Mouse (Mus musculus) CH12.LX (cell line): ENCODE data around the gene Slc25a28. TPM values are rescaled to one million over a fixed set of nuclear protein-coding genes. Genes with fewer than 3 reads are reported as not detected.

Experiments
- DNase-seq: peaks from one replicate; pipeline ENCODE4 v3.0.0-alpha.2; 2013; ENCODE audit errors: extremely low read depth
- H3K27ac ChIP-seq: 2 replicates; pipeline ENCODE4 v1.5.1; 2012; ENCODE audit warnings: low read depth, mild to moderate bottlenecking, control low read depth, moderate library complexity; ENCODE audit not compliant: insufficient read depth
- H3K27me3 ChIP-seq: replicated peaks from 2 replicates; pipeline ENCODE3; 2012; ENCODE audit warnings: inconsistent platforms
- H3K36me3 ChIP-seq, 2 experiments: replicated peaks in 1 of 2; 2 replicates each; pipeline versions ENCODE3 to v1.6.1; 2012; ENCODE audit warnings: inconsistent platforms in 1 of 2, low read length in 1 of 2, mild to moderate bottlenecking in 1 of 2, mixed read lengths in 1 of 2, moderate library complexity in 1 of 2; ENCODE audit not compliant: control insufficient read depth in 1 of 2, insufficient read depth in 1 of 2
- H3K4me1 ChIP-seq, 2 experiments: 2 replicates each; pipeline ENCODE4 v1.6.1; 2012; ENCODE audit warnings: inconsistent platforms in 1 of 2, moderate library complexity in 1 of 2; ENCODE audit not compliant: insufficient read depth in 2 of 2, control insufficient read depth in 1 of 2
- H3K4me2 ChIP-seq: 2 replicates; pipeline ENCODE4 v1.6.1; 2012; ENCODE audit warnings: low read depth, mild to moderate bottlenecking, control low read depth; ENCODE audit not compliant: poor library complexity, insufficient read depth, severe bottlenecking
- H3K4me3 ChIP-seq, 3 experiments: fragments of 150-350 bp in 1 of 3; sonication (generic) in 1 of 3; replicated peaks in 1 of 3; 2 replicates each; pipeline versions ENCODE3 to v1.5.1; 2011 to 2012; ENCODE audit warnings: low read depth in 2 of 3, low read length in 2 of 3, mild to moderate bottlenecking in 2 of 3, moderate library complexity in 2 of 3, control low read depth in 1 of 3, improper control_type of control experiment in 1 of 3, inconsistent platforms in 1 of 3, mixed read lengths in 1 of 3; ENCODE audit not compliant: poor library complexity in 1 of 3
- H3K79me2 ChIP-seq: replicated peaks from 2 replicates; pipeline ENCODE4 v1.6.1; 2012; ENCODE audit warnings: mild to moderate bottlenecking, moderate library complexity; ENCODE audit not compliant: control insufficient read depth, poor library complexity, insufficient read depth, severe bottlenecking; ENCODE audit errors: extremely low read depth
- H3K9ac ChIP-seq: 2 replicates; pipeline ENCODE4 v1.6.1; 2012; ENCODE audit warnings: low read depth, mild to moderate bottlenecking, control low read depth, moderate library complexity; ENCODE audit not compliant: insufficient read depth
- H3K9me3 ChIP-seq: replicated peaks from 2 replicates; pipeline ENCODE3; 2012; ENCODE audit warnings: low read length, inconsistent platforms, mixed read lengths
- BHLHE40 ChIP-seq: IDR thresholded peaks from 2 replicates; pipeline ENCODE4 v1.6.1; 2011; ENCODE audit warnings: mild to moderate bottlenecking, low read depth, low read length, improper control_type of control experiment
- CHD2 ChIP-seq: IDR thresholded peaks from 2 replicates; pipeline ENCODE4 v1.6.1; 2011; ENCODE audit warnings: low read length, improper control_type of control experiment
- E2F4 ChIP-seq: IDR thresholded peaks from 2 replicates; pipeline ENCODE4 v1.6.1; 2011; ENCODE audit warnings: low read depth, low read length, improper control_type of control experiment; ENCODE audit not compliant: insufficient replicate concordance
- EP300 ChIP-seq: IDR thresholded peaks from 2 replicates; pipeline ENCODE4 v1.6.1; 2011; ENCODE audit warnings: low read length, improper control_type of control experiment
- GABPA ChIP-seq: IDR thresholded peaks from 2 replicates; pipeline ENCODE4 v1.6.1; 2012; ENCODE audit warnings: low read depth, low read length, improper control_type of control experiment, inconsistent platforms; ENCODE audit not compliant: insufficient replicate concordance
- JUND ChIP-seq: conservative IDR thresholded peaks from 2 replicates; pipeline ENCODE4 v1.6.1; 2011; ENCODE audit warnings: low read depth, low read length, improper control_type of control experiment
- KAT2A ChIP-seq: IDR thresholded peaks from 2 replicates; pipeline ENCODE4 v1.6.1; 2012; ENCODE audit warnings: low read length, improper control_type of control experiment, inconsistent platforms; ENCODE audit not compliant: insufficient replicate concordance
- MAX ChIP-seq: IDR thresholded peaks from 2 replicates; pipeline ENCODE4 v1.6.1; 2011; ENCODE audit warnings: low read length, improper control_type of control experiment
- MEF2A ChIP-seq: IDR thresholded peaks from 2 replicates; pipeline ENCODE4 v1.6.1; 2014; ENCODE audit warnings: low read depth, mild to moderate bottlenecking, inconsistent platforms, low read length, improper control_type of control experiment, borderline replicate concordance
- MXI1 ChIP-seq: IDR thresholded peaks from 2 replicates; pipeline ENCODE4 v1.6.1; 2011; ENCODE audit warnings: mild to moderate bottlenecking, low read depth, low read length, improper control_type of control experiment
- NELFE ChIP-seq: IDR thresholded peaks from 2 replicates; pipeline ENCODE4 v1.6.1; 2011; ENCODE audit warnings: low read depth, low read length, improper control_type of control experiment
- POLR2A ChIP-seq: IDR thresholded peaks from 2 replicates; pipeline ENCODE4 v1.6.1; 2011; ENCODE audit warnings: low read depth, mild to moderate bottlenecking, improper control_type of control experiment, low read length
- POLR2AphosphoS2 ChIP-seq: IDR thresholded peaks from 2 replicates; pipeline ENCODE4 v1.6.1; 2011; ENCODE audit warnings: low read depth, low read length, improper control_type of control experiment
- SIN3A ChIP-seq: IDR thresholded peaks from 2 replicates; pipeline ENCODE4 v1.6.1; 2012; ENCODE audit warnings: low read length, improper control_type of control experiment, inconsistent platforms
- SMC3 ChIP-seq: IDR thresholded peaks from 2 replicates; pipeline ENCODE4 v1.6.1; 2011; ENCODE audit warnings: low read depth, low read length, improper control_type of control experiment
- TCF12 ChIP-seq: IDR thresholded peaks from 2 replicates; pipeline ENCODE4 v1.6.1; 2014; ENCODE audit warnings: low read depth, mild to moderate bottlenecking, inconsistent platforms, low read length, improper control_type of control experiment
- USF1 ChIP-seq: IDR thresholded peaks from 2 replicates; pipeline ENCODE4 v1.6.1; 2014; ENCODE audit warnings: low read depth, mild to moderate bottlenecking, inconsistent platforms, low read length, improper control_type of control experiment
- ZKSCAN1 ChIP-seq: IDR thresholded peaks from 2 replicates; pipeline ENCODE4 v1.6.1; 2012; ENCODE audit warnings: low read depth, inconsistent platforms, low read length, improper control_type of control experiment, borderline replicate concordance
- ZMIZ1 ChIP-seq: IDR thresholded peaks from 2 replicates; pipeline ENCODE4 v1.6.1; 2012; ENCODE audit warnings: low read depth, mild to moderate bottlenecking, inconsistent platforms, low read length, improper control_type of control experiment
- dilution Hi-C: fragments of 300-500 bp; cut with MboI; formaldehyde crosslinking; loops from 2 replicates; pipeline ENCODE4 v1.14.3; 2020; ENCODE audit warnings: low sequenced_read_pairs; ENCODE audit not compliant: extremely low pct_unique_long_range_greater_than_20kb, extremely low pct_ligation_motif_present
- in situ Hi-C: fragments of 300-500 bp; cut with MboI; formaldehyde crosslinking; loops from 3 replicates; pipeline ENCODE4 v1.14.3; 2019; ENCODE audit warnings: low sequenced_read_pairs, low pct_ligation_motif_present, low pct_unique_long_range_greater_than_20kb, mixed read lengths
- polyA plus RNA-seq: library from polyadenylated mRNA; unstranded; fragments of >175 nt; gene quantifications from 2 replicates; pipeline ENCODE4 v1.2.1, GENCODE M21; 2012; ENCODE audit warnings: low read depth; ENCODE audit not compliant: insufficient read length
- total RNA-seq, 2 experiments: library from RNA; depleted of rRNA; stranded (reverse); fragments of 300-350 nt in 1 of 2; fragments of >200 nt in 1 of 2; gene quantifications; 2 replicates each; pipeline ENCODE4 v1.2.3; 2012 to 2014

Slc25a28 gene
- total and polyA plus RNA-seq, 3 experiments, result 35.2 to 48.1 (median 37.8) TPM

DNA sequence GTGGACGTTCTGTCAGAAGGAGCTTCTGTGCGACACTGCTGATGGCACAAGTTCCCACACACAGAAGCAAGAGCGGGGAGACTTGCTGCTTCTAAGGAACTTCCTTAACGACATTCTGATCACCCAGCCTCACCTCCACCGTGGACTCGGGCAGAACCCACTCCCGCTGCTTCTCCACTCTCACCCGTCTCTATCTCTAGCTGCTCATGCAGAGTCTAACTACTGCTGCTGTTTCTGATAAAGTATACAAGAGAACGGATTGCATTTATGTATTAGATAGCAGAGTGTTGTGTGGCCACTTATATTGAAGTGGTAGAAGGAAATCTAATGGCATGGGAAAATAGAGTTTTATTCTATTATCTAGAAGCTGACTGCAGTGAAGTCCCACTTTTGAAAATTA is 13.9 kb downstream of the Slc25a28 start:
- peaks cover 17 to 42% of the 10 kb centered on the region in 2 experiments for H3K36me3 ChIP-seq
- DNase-seq, result no peak
- H3K27ac ChIP-seq, result no peak overlapping the region
- dilution Hi-C loops (no loop called here), in situ Hi-C loops (loop anchor here (5.0 kb wide), 1 partner anchor 33 kb away; no protein-coding TSS in a partner anchor)
- TF ChIP-seq POLR2A, result no peak
- TF ChIP-seq MEF2A, result no peak
- no peak for TF ChIP-seq CHD2
- TF ChIP-seq USF1, result no peak
- no peak for TF ChIP-seq ZMIZ1
- no peak for TF ChIP-seq NELFE
- no peak for TF ChIP-seq SMC3
- no peak for TF ChIP-seq BHLHE40
- no peak for TF ChIP-seq MXI1
- no peak for TF ChIP-seq GABPA
- TF ChIP-seq TCF12, result no peak
- no peak for TF ChIP-seq MAX
- peaks cover 11 to 42% of the 10 kb centered on the region in 2 experiments for H3K4me1 ChIP-seq
- no peaks in the 10 kb centered on the region for H3K79me2 ChIP-seq
- no peak overlapping the region for H3K4me2 ChIP-seq
- H3K9me3 ChIP-seq, result no peaks in the 10 kb centered on the region
- no peaks in the 10 kb centered on the region for H3K27me3 ChIP-seq
- H3K9ac ChIP-seq, result no peak overlapping the region
- no peak overlapping the region for H3K4me3 ChIP-seq

DNA sequence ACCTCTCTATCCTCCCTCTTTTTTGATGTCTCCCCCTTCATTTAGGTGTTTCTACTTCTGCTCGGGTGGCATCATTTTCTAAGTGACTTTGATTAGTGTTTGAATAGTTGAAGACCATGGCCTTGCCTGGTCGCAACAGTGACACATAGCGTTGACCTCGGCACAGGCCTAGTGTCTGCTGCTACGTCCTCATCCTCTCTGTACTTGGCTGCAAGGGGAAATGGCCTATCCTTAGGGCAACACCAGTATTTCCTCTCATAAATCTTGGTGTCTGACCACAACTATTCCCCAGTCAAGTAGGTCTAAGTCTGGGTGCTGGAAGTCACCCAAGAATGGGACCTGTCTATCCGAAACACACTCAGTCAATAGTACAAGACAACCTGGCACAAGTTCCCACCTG is 15.0 kb downstream of the Slc25a28 start:
- H3K4me1 ChIP-seq, result peaks cover 11 to 42% of the 10 kb centered on the region in 2 experiments
- in situ Hi-C loops (loop anchor here (5.0 kb wide), 1 partner anchor 32 kb away; no protein-coding TSS in a partner anchor), dilution Hi-C loops (no loop called here)
- H3K9me3 ChIP-seq, result no peaks in the 10 kb centered on the region
- H3K79me2 ChIP-seq, result no peaks in the 10 kb centered on the region
- no peak for TF ChIP-seq MXI1
- TF ChIP-seq E2F4, result no peak
- no peak for TF ChIP-seq KAT2A
- no peak for TF ChIP-seq POLR2AphosphoS2
- TF ChIP-seq SIN3A, result no peak
- no peak for TF ChIP-seq JUND
- no peak for TF ChIP-seq EP300
- no peak for TF ChIP-seq ZKSCAN1
- TF ChIP-seq NELFE, result no peak
- no peak for TF ChIP-seq BHLHE40
- TF ChIP-seq MEF2A, result no peak
- no peak overlapping the region for H3K27ac ChIP-seq
- H3K4me3 ChIP-seq, result no peak overlapping the region
- H3K9ac ChIP-seq, result no peak overlapping the region
- DNase-seq, result no peak
- H3K27me3 ChIP-seq, result no peaks in the 10 kb centered on the region
- no peak overlapping the region for H3K4me2 ChIP-seq
- H3K36me3 ChIP-seq, result peaks cover 17 to 33% of the 10 kb centered on the region in 2 experiments
